Mouse (Mus musculus) myocyte (in vitro differentiated cells): ENCODE measurements around the gene Commd8. TPM values are rescaled to one million over a fixed set of nuclear protein-coding genes. Genes with fewer than 3 reads are reported as not detected.

Experiments used
- H3K27me3 ChIP-seq: one replicate; pipeline ENCODE4 v1.6.1; 2011; ENCODE audit not compliant: control insufficient read depth, insufficient read depth, insufficient read length
- H3K36me3 ChIP-seq: one replicate; pipeline ENCODE4 v1.6.1; 2011; ENCODE audit not compliant: control insufficient read depth, insufficient read depth
- H3K4me2 ChIP-seq: one replicate; pipeline ENCODE4 v1.6.1; 2011; ENCODE audit warnings: low read depth, control low read depth
- H3K4me3 ChIP-seq: one replicate; pipeline ENCODE4 v1.5.1; 2011; ENCODE audit warnings: mild to moderate bottlenecking, control low read depth, moderate library complexity
- H3K79me2 ChIP-seq: one replicate; pipeline ENCODE4 v1.6.1; 2011; ENCODE audit not compliant: control insufficient read depth, insufficient read depth
- H3ac ChIP-seq: one replicate; pipeline ENCODE4 v1.6.1; 2011; ENCODE audit not compliant: control insufficient read depth, insufficient read length
- CEBPB ChIP-seq: IDR thresholded peaks from 2 replicates; pipeline ENCODE4 v1.6.1; 2011; ENCODE audit warnings: mild to moderate bottlenecking, moderate library complexity; ENCODE audit not compliant: poor library complexity, insufficient read depth, severe bottlenecking
- E2F4 ChIP-seq: IDR thresholded peaks from one replicate; pipeline ENCODE4 v1.6.1; 2011; ENCODE audit warnings: mild to moderate bottlenecking, control low read depth, moderate library complexity; ENCODE audit not compliant: insufficient read depth
- MAX ChIP-seq: IDR thresholded peaks from one replicate; pipeline ENCODE4 v1.6.1; 2011; ENCODE audit warnings: low read depth, mild to moderate bottlenecking, control low read depth
- MYOD1 ChIP-seq, 3 experiments: IDR thresholded peaks; one replicate each; pipeline ENCODE4 v1.6.1; 2011; ENCODE audit warnings: control low read depth in 2 of 3, low read depth in 2 of 3, mild to moderate bottlenecking in 2 of 3, moderate library complexity in 1 of 3; ENCODE audit not compliant: insufficient read length in 2 of 3, control insufficient read depth in 1 of 3
- MYOG ChIP-seq, 3 experiments: IDR thresholded peaks; one replicate each; pipeline ENCODE4 v1.6.1; 2011; ENCODE audit warnings: control low read depth in 2 of 3, low read depth in 2 of 3, mild to moderate bottlenecking in 2 of 3; ENCODE audit not compliant: insufficient read length in 2 of 3, control insufficient read depth in 1 of 3, insufficient read depth in 1 of 3
- POLR2A ChIP-seq: IDR thresholded peaks from one replicate; pipeline ENCODE4 v1.6.1; 2011; ENCODE audit warnings: low read depth, mild to moderate bottlenecking, control low read depth, moderate library complexity; ENCODE audit not compliant: insufficient read length
- POLR2AphosphoS2 ChIP-seq: IDR thresholded peaks from one replicate; pipeline ENCODE4 v1.6.1; 2011; ENCODE audit warnings: low read depth, control low read depth; ENCODE audit not compliant: insufficient read length
- REST ChIP-seq: IDR thresholded peaks from one replicate; pipeline ENCODE4 v1.6.1; 2011; ENCODE audit warnings: mild to moderate bottlenecking, control low read depth, moderate library complexity; ENCODE audit not compliant: insufficient read depth, insufficient read length
- SRF ChIP-seq: IDR thresholded peaks from one replicate; pipeline ENCODE4 v1.6.1; 2011; ENCODE audit warnings: low read depth; ENCODE audit not compliant: control insufficient read depth, insufficient read length
- TCF12 ChIP-seq: IDR thresholded peaks from one replicate; pipeline ENCODE4 v1.6.1; 2011; ENCODE audit warnings: mild to moderate bottlenecking, control low read depth; ENCODE audit not compliant: poor library complexity, insufficient read depth, severe bottlenecking
- TCF3 ChIP-seq: IDR thresholded peaks from one replicate; pipeline ENCODE4 v1.6.1; 2011; ENCODE audit warnings: low read depth, control low read depth; ENCODE audit not compliant: insufficient read length
- USF1 ChIP-seq: IDR thresholded peaks from one replicate; pipeline ENCODE4 v1.6.1; 2011; ENCODE audit warnings: low read depth, mild to moderate bottlenecking, control low read depth, moderate library complexity
- polyA plus RNA-seq: library from polyadenylated mRNA; unstranded; fragments of >200 nt; fragmentation: generic; extraction: Trizol; gene quantifications from one replicate; pipeline ENCODE4 v1.2.1, GENCODE M21; 2012; ENCODE audit warnings: missing spikeins

Gene Commd8
- polyA plus RNA-seq, 1 experiment: 19.8 TPM

DNA sequence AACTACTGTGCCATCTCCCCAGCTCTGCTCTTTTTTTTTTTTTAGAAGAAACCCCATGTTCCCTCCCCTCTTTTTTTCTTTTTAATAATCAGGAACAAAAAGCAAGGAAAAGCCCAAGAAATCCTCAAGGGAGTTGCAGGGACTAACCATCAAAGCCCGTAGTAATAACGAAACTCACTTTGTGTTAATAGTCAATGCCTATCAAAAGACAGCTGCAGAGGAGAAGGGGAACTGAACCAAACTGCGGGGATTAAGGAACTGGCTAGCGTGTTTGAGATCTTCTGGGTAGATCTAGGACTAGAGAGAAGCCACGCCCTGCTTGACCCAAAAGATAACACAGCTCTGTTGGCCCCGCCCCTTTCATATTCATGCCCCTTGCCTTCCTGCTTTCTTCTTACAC is 15.9 kb upstream of the Commd8 start:
- H3K4me2 ChIP-seq: no peak overlapping the region
- H3ac ChIP-seq: no peak overlapping the region
- H3K36me3 ChIP-seq: no peaks in the 10 kb centered on the region
- no peaks in the 10 kb centered on the region for H3K27me3 ChIP-seq
- H3K4me3 ChIP-seq: no peak overlapping the region
- no peaks in the 10 kb centered on the region for H3K79me2 ChIP-seq
- no peak for TF ChIP-seq CEBPB
- no peak for TF ChIP-seq MYOD1 (IDR thresholded peaks at IDR 0.05; ENCODE audit: control insufficient read depth in 1 of 3, insufficient read length in 2 of 3, low read depth in 2 of 3)

DNA sequence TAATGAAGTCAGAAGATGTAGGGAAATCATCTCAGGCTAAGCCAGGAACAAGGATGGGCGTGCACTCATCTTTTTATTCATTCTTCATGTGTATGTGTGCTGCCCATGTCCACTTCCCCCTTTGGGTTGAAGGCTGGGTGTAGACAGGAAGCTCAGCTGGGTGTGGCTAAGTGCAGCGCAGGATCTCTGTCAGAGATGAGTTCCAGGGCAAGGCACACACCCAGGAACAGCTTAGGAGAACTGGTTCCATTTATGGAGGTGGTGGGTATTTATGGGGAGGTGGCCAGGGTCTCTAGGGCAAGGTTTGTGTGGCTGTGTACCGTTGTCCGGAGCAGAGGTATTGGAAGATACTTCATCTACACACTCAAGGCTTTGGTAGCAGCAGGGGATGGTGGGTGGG is 14.8 kb upstream of the Commd8 start:
- Histone ChIP-seq H3K79me2 (no peaks in the 10 kb centered on the region), H3K4me2 (no peak overlapping the region), H3K4me3 (no peak overlapping the region), H3K36me3 (no peaks in the 10 kb centered on the region), H3ac (no peak overlapping the region), H3K27me3 (no peaks in the 10 kb centered on the region)
- TF ChIP-seq MAX (no peak), REST (no peak), TCF12 (no peak), TCF3 (no peak), MYOD1 (IDR thresholded peaks at IDR 0.05; ENCODE audit: control insufficient read depth in 1 of 3, insufficient read length in 2 of 3, low read depth in 2 of 3) (no peak), E2F4 (no peak), POLR2A (no peak), SRF (no peak), USF1 (no peak), CEBPB (no peak), MYOG (IDR thresholded peaks at IDR 0.05; ENCODE audit: control insufficient read depth in 1 of 3, insufficient read depth in 1 of 3, insufficient read length in 2 of 3, low read depth in 2 of 3) (no peak), POLR2AphosphoS2 (no peak)

DNA sequence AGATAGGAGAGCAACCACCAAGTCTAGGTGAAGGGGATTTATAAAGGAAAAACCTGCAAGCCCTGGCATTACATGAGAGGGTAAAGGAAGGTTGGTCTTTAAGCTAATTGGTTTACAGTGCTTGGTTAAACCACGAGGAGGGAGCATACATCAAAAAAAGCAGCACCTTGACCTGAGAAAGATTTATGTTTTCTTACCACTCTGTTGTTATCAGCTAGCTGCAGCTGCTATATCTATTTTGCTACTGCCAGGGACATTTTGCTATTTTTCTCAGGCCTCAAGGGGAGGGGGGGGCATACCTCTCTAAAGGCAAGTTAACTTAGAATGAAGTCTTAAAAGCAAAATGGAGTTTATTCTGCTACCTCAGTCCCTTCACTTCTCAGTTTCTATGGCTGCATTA is 13.2 kb upstream of the Commd8 start:
- no peak for TF ChIP-seq TCF3
- no peak for TF ChIP-seq CEBPB
- no peak for TF ChIP-seq MYOD1 (IDR thresholded peaks at IDR 0.05; ENCODE audit: control insufficient read depth in 1 of 3, insufficient read length in 2 of 3, low read depth in 2 of 3)
- no peak for TF ChIP-seq POLR2A
- no peak for TF ChIP-seq MYOG (IDR thresholded peaks at IDR 0.05; ENCODE audit: control insufficient read depth in 1 of 3, insufficient read depth in 1 of 3, insufficient read length in 2 of 3, low read depth in 2 of 3)
- no peak for TF ChIP-seq TCF12
- TF ChIP-seq POLR2AphosphoS2: no peak
- TF ChIP-seq REST: no peak
- TF ChIP-seq USF1: no peak
- no peak for TF ChIP-seq E2F4
- no peak overlapping the region for H3K4me2 ChIP-seq
- no peaks in the 10 kb centered on the region for H3K27me3 ChIP-seq
- no peaks in the 10 kb centered on the region for H3K79me2 ChIP-seq
- no peak overlapping the region for H3K4me3 ChIP-seq
- no peaks in the 10 kb centered on the region for H3K36me3 ChIP-seq
- H3ac ChIP-seq: no peak overlapping the region

GRCm38 (mm10) chr5:72175530-72175929 is 7.5 kb upstream of the Commd8 start:
- Histone ChIP-seq H3K27me3 (no peaks in the 10 kb centered on the region), H3K4me3 (no peak overlapping the region), H3K79me2 (no peaks in the 10 kb centered on the region), H3ac (no peak overlapping the region), H3K4me2 (no peak overlapping the region), H3K36me3 (no peaks in the 10 kb centered on the region)
- no peak for TF ChIP-seq POLR2A
- no peak for TF ChIP-seq E2F4
- no peak for TF ChIP-seq TCF12
- no peak for TF ChIP-seq MYOD1 (IDR thresholded peaks at IDR 0.05; ENCODE audit: control insufficient read depth in 1 of 3, insufficient read length in 2 of 3, low read depth in 2 of 3)
- TF ChIP-seq POLR2AphosphoS2: no peak
- TF ChIP-seq MAX: no peak
- no peak for TF ChIP-seq USF1
- no peak for TF ChIP-seq TCF3
- no peak for TF ChIP-seq REST
- TF ChIP-seq SRF: no peak
- no peak for TF ChIP-seq CEBPB
- no peak for TF ChIP-seq MYOG (IDR thresholded peaks at IDR 0.05; ENCODE audit: control insufficient read depth in 1 of 3, insufficient read depth in 1 of 3, insufficient read length in 2 of 3, low read depth in 2 of 3)

DNA sequence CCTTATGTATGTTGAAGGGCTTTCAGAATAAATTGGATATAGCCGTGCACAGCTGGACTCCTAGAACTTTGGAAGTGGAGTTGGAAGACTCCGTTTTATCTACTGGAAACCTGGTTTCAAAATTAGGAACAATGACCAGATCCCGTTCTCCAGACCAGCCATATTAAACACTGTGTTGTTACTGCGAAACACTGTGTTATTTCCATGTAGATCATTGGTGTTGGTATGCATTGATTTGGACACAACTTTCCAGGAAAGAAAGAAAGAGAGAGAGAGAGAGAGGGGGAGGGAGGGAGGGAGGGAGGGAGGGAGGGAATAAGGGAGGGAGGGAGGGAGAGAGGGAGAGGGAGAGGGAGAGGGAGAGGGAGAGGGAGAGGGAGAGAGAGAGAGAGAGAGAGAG is 7.1 kb upstream of the Commd8 start:
- Histone ChIP-seq H3K79me2 (no peaks in the 10 kb centered on the region), H3K4me3 (no peak overlapping the region), H3ac (no peak overlapping the region), H3K4me2 (no peak overlapping the region), H3K27me3 (no peaks in the 10 kb centered on the region), H3K36me3 (no peaks in the 10 kb centered on the region)
- TF ChIP-seq MYOG (IDR thresholded peaks at IDR 0.05; ENCODE audit: control insufficient read depth in 1 of 3, insufficient read depth in 1 of 3, insufficient read length in 2 of 3, low read depth in 2 of 3) (no peak), MAX (no peak), TCF3 (no peak), REST (no peak), CEBPB (no peak), E2F4 (no peak), POLR2A (no peak), MYOD1 (IDR thresholded peaks at IDR 0.05; ENCODE audit: control insufficient read depth in 1 of 3, insufficient read length in 2 of 3, low read depth in 2 of 3) (no peak), USF1 (no peak), POLR2AphosphoS2 (no peak), SRF (no peak), TCF12 (no peak)
